Mouse (Mus musculus) megakaryocyte, embryonic 14.5 days (primary cell): ENCODE measurements around the gene Col4a3bp.

Experiments used
- FLI1 ChIP-seq: IDR thresholded peaks from 2 replicates; pipeline ENCODE4 v1.6.1; 2012; ENCODE audit warnings: low read length, inconsistent platforms, mixed read lengths
- GATA1 ChIP-seq: IDR thresholded peaks from 3 replicates; pipeline ENCODE4 v1.6.1; 2012; ENCODE audit warnings: mixed read lengths, low read length, inconsistent platforms, borderline replicate concordance

GRCm38 (mm10) chr13:96588642-96589041 lies 46.2 kb downstream of the Col4a3bp start:
- TF ChIP-seq GATA1 (no peak), FLI1 (no peak)
